Mouse (Mus musculus) heart, postnatal 0 days (tissue): Measurements from ENCODE around the gene Nipbl. TPM values are rescaled to one million over a fixed set of nuclear protein-coding genes. Genes with fewer than 3 reads are reported as not detected.

Experiments
- ATAC-seq: fragments of 200-750 bp; cut with Nextera tagmentation; 2 replicates; pipeline ENCODE4 v1.8.0; 2017; ENCODE audit warnings: low read depth, moderate number of reproducible peaks, moderate library complexity; ENCODE audit not compliant: insufficient read depth
- DNase-seq: peaks from one replicate; pipeline ENCODE4 v3.0.0-alpha.2; 2016; ENCODE audit warnings: low spot score
- H3K27ac ChIP-seq: fragments of 300-500 bp; sonication (generic); 2 replicates; pipeline ENCODE4 v1.5.1; 2014; ENCODE audit warnings: low read depth, mild to moderate bottlenecking
- H3K27me3 ChIP-seq: fragments of 300-500 bp; sonication (generic); 2 replicates; pipeline ENCODE4 v1.6.1; 2014; ENCODE audit warnings: low read length, mixed read lengths; ENCODE audit not compliant: control insufficient read depth, insufficient read depth
- H3K36me3 ChIP-seq: fragments of 300-500 bp; sonication (generic); replicated peaks from 2 replicates; pipeline ENCODE4 v1.6.1; 2014; ENCODE audit warnings: low read length, mixed read lengths; ENCODE audit not compliant: control insufficient read depth, insufficient read depth
- H3K4me1 ChIP-seq: fragments of 300-500 bp; sonication (generic); 2 replicates; pipeline ENCODE4 v1.6.1; 2014; ENCODE audit warnings: antibody characterized with exemption; ENCODE audit not compliant: control insufficient read depth, insufficient read depth
- H3K4me2 ChIP-seq: fragments of 300-500 bp; sonication (generic); 2 replicates; pipeline ENCODE4 v1.6.1; 2014; ENCODE audit warnings: low read depth, mild to moderate bottlenecking, low read length, moderate library complexity
- H3K4me3 ChIP-seq: fragments of 300-500 bp; sonication (generic); 2 replicates; pipeline ENCODE4 v1.5.1; 2014; ENCODE audit warnings: low read depth, low read length
- H3K9ac ChIP-seq: fragments of 300-500 bp; sonication (generic); replicated peaks from 2 replicates; pipeline ENCODE4 v1.6.1; 2014; ENCODE audit warnings: low read depth, low read length, mixed read lengths
- H3K9me3 ChIP-seq: fragments of 300-500 bp; sonication (generic); replicated peaks from 2 replicates; pipeline ENCODE4 v1.6.1; 2016; ENCODE audit warnings: low read length; ENCODE audit not compliant: control insufficient read depth
- CTCF ChIP-seq: IDR thresholded peaks from 2 replicates; pipeline ENCODE4 v1.5.1; 2016; ENCODE audit warnings: antibody characterized with exemption, control low read depth, low read depth
- EP300 ChIP-seq: IDR thresholded peaks from 2 replicates; pipeline ENCODE4 v1.6.1; 2016; ENCODE audit warnings: antibody characterized with exemption, low read depth
- WGBS: fragments of 180-500 bp; shearing (Covaris S2); extraction: QIAGEN DNeasy Blood & Tissue Kit; methylation state at CpG from one replicate; pipeline ENCODE4 v1.1.7; 2014; 5-methylcytosine and 5-hydroxymethylcytosine counted together
- polyA plus RNA-seq: library from polyadenylated mRNA; unstranded; fragments of >200 nt; fragmentation: Nextera tagmentation; extraction: Ambion mirVana; gene quantifications from 2 replicates; pipeline ENCODE4 v1.2.1, GENCODE M21; 2015
- total RNA-seq: library from RNA; depleted of rRNA; stranded (reverse); fragments of >200 nt; gene quantifications from 2 replicates; pipeline ENCODE4 v1.2.3, GENCODE M21; 2014; ENCODE audit warnings: low replicate concordance

Gene Nipbl
- total and polyA plus RNA-seq, 2 experiments from 2014 or later, result 8.2 to 12.2 TPM

DNA sequence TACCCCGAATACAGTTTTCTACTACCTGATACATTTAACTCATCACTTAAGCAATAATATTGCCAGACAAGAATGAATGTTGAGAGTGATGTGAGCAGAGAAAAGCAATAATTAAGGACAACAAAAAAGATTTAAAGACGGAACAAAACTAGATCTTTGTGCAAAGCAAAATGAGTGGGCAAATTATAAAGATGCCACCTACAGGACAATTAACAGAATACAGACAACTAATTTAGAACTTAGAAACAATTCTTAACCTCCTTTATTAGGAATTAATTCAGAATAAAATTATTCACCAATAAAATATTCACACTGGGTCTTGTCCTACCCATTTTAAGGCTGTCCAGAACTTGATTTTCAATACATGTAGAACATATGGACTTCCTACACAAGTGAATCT, 38.0 kb downstream of the Nipbl start:
- H3K27me3 ChIP-seq, result no peaks in the 10 kb centered on the region
- ATAC-seq (no peak), DNase-seq (no peak)
- no peaks in the 10 kb centered on the region for H3K36me3 ChIP-seq
- H3K9ac ChIP-seq, result no peak overlapping the region
- no peaks in the 10 kb centered on the region for H3K9me3 ChIP-seq
- TF ChIP-seq EP300 (no peak), CTCF (no peak)
- H3K4me2 ChIP-seq, result no peak overlapping the region
- H3K4me3 ChIP-seq, result no peak overlapping the region
- H3K27ac ChIP-seq, result no peak overlapping the region
- peaks cover 5% of the 10 kb centered on the region for H3K4me1 ChIP-seq
- WGBS, result 92% methylated on average over 2 of the region's 2 CpGs

DNA sequence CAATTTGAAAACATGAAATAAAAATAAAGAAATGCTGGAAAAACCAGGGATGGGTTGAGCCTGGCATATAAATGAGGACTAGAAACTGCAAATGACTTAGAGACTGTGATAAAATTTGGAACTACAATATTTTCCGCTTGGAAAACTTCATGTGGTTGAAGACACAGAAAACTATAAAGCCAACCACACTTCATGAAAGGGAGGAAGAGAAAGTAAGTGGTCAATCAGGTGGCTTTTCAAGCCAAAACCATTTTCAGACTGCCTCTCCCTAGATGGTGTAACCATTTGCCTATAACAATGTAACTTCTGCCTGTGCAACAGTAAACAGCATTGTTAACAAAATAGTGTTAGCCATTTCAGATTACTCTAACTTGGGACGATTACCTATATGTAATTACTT, 41.7 kb downstream of the Nipbl start:
- no peaks in the 10 kb centered on the region for H3K36me3 ChIP-seq
- ATAC-seq (no peak), DNase-seq (no peak)
- 96% methylated on average over 2 of the region's 2 CpGs for WGBS
- no peaks in the 10 kb centered on the region for H3K27me3 ChIP-seq
- no peaks in the 10 kb centered on the region; the same call in 1 of the 2 replicates for H3K4me1 ChIP-seq
- TF ChIP-seq EP300 (no peak), CTCF (no peak)
- no peak overlapping the region for H3K4me3 ChIP-seq
- H3K4me2 ChIP-seq, result no peak overlapping the region
- no peaks in the 10 kb centered on the region for H3K9me3 ChIP-seq
- no peak overlapping the region for H3K9ac ChIP-seq
- no peak overlapping the region for H3K27ac ChIP-seq

DNA sequence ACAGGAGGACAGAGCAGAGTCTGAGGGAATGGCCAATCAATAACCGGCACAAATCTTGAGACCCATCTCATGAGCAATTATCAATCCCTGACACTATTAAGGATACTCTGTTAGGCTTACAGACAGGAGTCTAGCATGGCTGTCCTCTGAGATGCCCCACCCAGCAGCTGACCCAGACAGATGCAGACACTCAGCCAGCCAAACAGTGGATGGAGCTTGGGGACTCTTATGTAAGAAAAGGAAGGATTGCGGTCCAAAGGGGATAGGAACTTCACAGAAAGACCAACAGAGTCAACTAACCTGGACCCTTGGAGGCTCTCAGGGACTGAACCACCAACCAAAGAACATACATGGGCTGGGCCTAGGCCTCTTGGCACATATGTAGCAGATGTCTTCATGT, 42.7 kb downstream of the Nipbl start:
- no peaks in the 10 kb centered on the region for H3K9me3 ChIP-seq
- ATAC-seq, result no peak
- H3K27me3 ChIP-seq, result no peaks in the 10 kb centered on the region
- no peak overlapping the region for H3K4me3 ChIP-seq
- no peak for DNase-seq
- no peak overlapping the region for H3K4me2 ChIP-seq
- TF ChIP-seq EP300, result no peak
- no peak for TF ChIP-seq CTCF
- H3K27ac ChIP-seq, result no peak overlapping the region
- no peaks in the 10 kb centered on the region for H3K36me3 ChIP-seq
- H3K9ac ChIP-seq, result no peak overlapping the region
- no peaks in the 10 kb centered on the region; the same call in 1 of the 2 replicates for H3K4me1 ChIP-seq
- WGBS, result 85% methylated on average over 2 of the region's 2 CpGs

DNA sequence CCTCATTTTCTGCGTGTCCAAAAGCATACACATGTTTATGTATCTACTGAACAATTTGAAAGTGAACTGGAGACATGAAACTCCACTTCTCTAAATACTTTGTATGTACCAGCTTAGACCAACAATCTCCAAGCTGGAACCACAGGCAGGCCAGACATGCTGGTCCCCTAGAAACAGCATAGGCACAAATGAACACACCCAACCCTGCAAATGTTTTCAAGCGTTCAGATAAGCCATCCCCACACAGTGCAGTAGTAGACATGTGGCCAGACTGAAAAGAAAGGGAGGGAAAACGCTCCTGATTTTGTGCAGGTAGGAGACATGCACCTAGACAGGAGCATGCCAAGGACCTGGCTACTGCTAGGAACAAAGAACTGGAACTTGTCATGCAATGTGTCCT, 52.5 kb downstream of the Nipbl start:
- no peak for ATAC-seq
- H3K4me2 ChIP-seq, result no peak overlapping the region
- no peaks in the 10 kb centered on the region for H3K4me1 ChIP-seq
- 60% methylated on average over 3 of the region's 3 CpGs for WGBS
- H3K36me3 ChIP-seq, result no peaks in the 10 kb centered on the region
- TF ChIP-seq CTCF (no peak), EP300 (no peak)
- no peak overlapping the region for H3K9ac ChIP-seq
- DNase-seq, result no peak
- no peak overlapping the region for H3K27ac ChIP-seq
- no peak overlapping the region for H3K4me3 ChIP-seq
- no peaks in the 10 kb centered on the region for H3K27me3 ChIP-seq
- H3K9me3 ChIP-seq, result no peaks in the 10 kb centered on the region

DNA sequence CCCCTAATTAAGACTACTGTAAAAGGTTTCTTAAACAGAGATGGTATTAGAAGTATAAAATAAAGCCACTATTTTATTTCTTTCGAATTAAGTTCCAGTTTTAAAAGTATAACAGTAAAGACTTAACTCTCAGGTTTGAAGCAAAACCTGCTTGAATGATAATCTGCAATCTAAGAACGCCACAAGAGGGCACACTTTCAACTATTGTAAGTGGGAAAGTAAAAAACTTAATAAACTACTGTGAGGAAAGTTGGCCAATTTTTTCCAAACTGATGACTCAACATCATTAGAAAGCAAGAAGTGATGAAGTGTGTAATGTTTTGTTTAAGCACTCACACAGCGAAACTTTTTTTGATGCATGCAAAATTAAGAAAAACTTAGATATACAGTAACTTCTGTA, 62.0 kb downstream of the Nipbl start:
- WGBS, result 42% methylated on average over 3 of the region's 3 CpGs
- TF ChIP-seq CTCF (peak; percentile 51), EP300 (no peak)

DNA sequence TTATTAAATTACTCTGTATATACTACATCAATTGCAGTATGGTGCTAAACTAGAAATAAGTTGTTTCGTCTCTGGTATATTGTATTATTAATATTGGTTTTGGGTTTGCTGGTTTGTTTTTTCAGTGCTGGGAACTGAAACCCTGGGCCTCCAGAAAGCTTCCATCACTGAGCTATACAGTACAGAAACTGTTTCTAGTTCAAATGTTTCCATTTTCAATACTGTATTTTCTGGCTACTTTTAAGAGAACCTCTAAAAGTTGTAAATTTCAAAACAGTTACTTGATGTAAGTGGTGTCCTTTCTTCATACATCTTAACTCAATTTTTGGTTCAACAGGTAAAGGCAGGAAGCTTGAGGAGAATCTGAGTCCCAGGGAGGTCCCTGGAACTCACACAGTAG, 68.6 kb downstream of the Nipbl start:
- 96% methylated on average over 1 of the region's 1 CpGs for WGBS
- no peak for ATAC-seq
- H3K4me3 ChIP-seq, result no peak overlapping the region
- H3K9ac ChIP-seq, result no peak overlapping the region
- no peak for DNase-seq
- no peak overlapping the region for H3K4me2 ChIP-seq
- no peaks in the 10 kb centered on the region for H3K4me1 ChIP-seq
- no peaks in the 10 kb centered on the region for H3K9me3 ChIP-seq
- TF ChIP-seq CTCF (no peak), EP300 (no peak)
- no peaks in the 10 kb centered on the region for H3K27me3 ChIP-seq
- peaks cover 12% of the 10 kb centered on the region for H3K36me3 ChIP-seq
- H3K27ac ChIP-seq, result no peak overlapping the region

More for the DNA sequence above, 62.0 kb downstream of the Nipbl start:
- no peak for ATAC-seq
- H3K4me2 ChIP-seq, result no peak overlapping the region
- no peaks in the 10 kb centered on the region for H3K36me3 ChIP-seq
- DNase-seq, result peak; percentile 38
- H3K4me1 ChIP-seq, result no peaks in the 10 kb centered on the region
- H3K4me3 ChIP-seq, result no peak overlapping the region
- H3K27ac ChIP-seq, result no peak overlapping the region
- H3K9me3 ChIP-seq, result no peaks in the 10 kb centered on the region
- H3K27me3 ChIP-seq, result no peaks in the 10 kb centered on the region
- H3K9ac ChIP-seq, result no peak overlapping the region
